Mouse (Mus musculus): Measurements from ENCODE around the gene Tbcel. TPM values are rescaled to one million over a fixed set of nuclear protein-coding genes. Genes with fewer than 3 reads are reported as not detected.

Tbcel gene
- polyA plus RNA-seq, 1 experiment from 2014 or later, result 5.3 TPM

GRCm38 (mm10) chr9:42504971-42505510 lies 2.6 kb downstream of the Tbcel start:
- no peaks in the 10 kb centered on the region for H3K27me3 ChIP-seq (ENCODE audit: insufficient read depth, low read length)
- 75% methylated on average over 3 of the region's 3 CpGs for WGBS
- H3K9me3 ChIP-seq (ENCODE audit: low read depth, low read length), result no peaks in the 10 kb centered on the region
- no peak overlapping the region for H3K27ac ChIP-seq (ENCODE audit: low read depth)
- TF ChIP-seq CTCF (IDR thresholded peaks at IDR 0.05; ENCODE audit: low read depth), result no peak
- no peaks in the 10 kb centered on the region for H3K4me1 ChIP-seq (ENCODE audit: insufficient read depth)
- H3K36me3 ChIP-seq (ENCODE audit: insufficient read depth), result no peaks in the 10 kb centered on the region
- DNase-seq (no peak), ATAC-seq (ENCODE audit: insufficient read depth) (no peak)
- no peak overlapping the region for H3K9ac ChIP-seq
- no peak overlapping the region for H3K4me3 ChIP-seq (ENCODE audit: low read depth, low read length)
- no peak overlapping the region for H3K4me2 ChIP-seq

- Histone ChIP-seq H3K4me3 (ENCODE audit: low read depth, low read length) (no peak overlapping the region), H3K27me3 (ENCODE audit: insufficient read depth, low read length) (no peaks in the 10 kb centered on the region), H3K9me3 (ENCODE audit: low read depth, low read length) (no peaks in the 10 kb centered on the region), H3K27ac (ENCODE audit: low read depth) (no peak overlapping the region), H3K9ac (no peak overlapping the region), H3K4me2 (no peak overlapping the region), H3K36me3 (ENCODE audit: insufficient read depth) (no peaks in the 10 kb centered on the region), H3K4me1 (ENCODE audit: insufficient read depth) (no peaks in the 10 kb centered on the region)
- ATAC-seq (ENCODE audit: insufficient read depth) (no peak), DNase-seq (peak; percentile 37)
- WGBS, result 32% methylated on average over 11 of the region's 11 CpGs
- TF ChIP-seq CTCF (IDR thresholded peaks at IDR 0.05; ENCODE audit: low read depth), result no peak
These were observed 3.0 kb downstream of the Tbcel start for GRCm38 (mm10) chr9:42504559-42504958.

GRCm38 (mm10) chr9:42503709-42504108 lies 3.9 kb downstream of the Tbcel start:
- no peak for DNase-seq
- Histone ChIP-seq H3K36me3 (ENCODE audit: insufficient read depth) (no peaks in the 10 kb centered on the region), H3K27me3 (ENCODE audit: insufficient read depth, low read length) (no peaks in the 10 kb centered on the region), H3K9ac (no peak overlapping the region), H3K4me2 (no peak overlapping the region), H3K4me1 (ENCODE audit: insufficient read depth) (no peaks in the 10 kb centered on the region), H3K9me3 (ENCODE audit: low read depth, low read length) (no peaks in the 10 kb centered on the region), H3K4me3 (ENCODE audit: low read depth, low read length) (no peak overlapping the region), H3K27ac (ENCODE audit: low read depth) (no peak overlapping the region)
- no peak for ATAC-seq (ENCODE audit: insufficient read depth)
- TF ChIP-seq CTCF (IDR thresholded peaks at IDR 0.05; ENCODE audit: low read depth), result no peak
- 72% methylated on average over 4 of the region's 4 CpGs for WGBS

GRCm38 (mm10) chr9:42496296-42496695 lies 11.3 kb downstream of the Tbcel start:
- no peaks in the 10 kb centered on the region for H3K4me1 ChIP-seq (ENCODE audit: insufficient read depth)
- no peak overlapping the region for H3K4me3 ChIP-seq (ENCODE audit: low read depth, low read length)
- no peaks in the 10 kb centered on the region for H3K27me3 ChIP-seq (ENCODE audit: insufficient read depth, low read length)
- no peak overlapping the region for H3K4me2 ChIP-seq
- no peak overlapping the region for H3K9ac ChIP-seq
- ATAC-seq (ENCODE audit: insufficient read depth) (no peak), DNase-seq (no peak)
- H3K36me3 ChIP-seq (ENCODE audit: insufficient read depth), result no peaks in the 10 kb centered on the region
- 0 out of 2 replicates have a peak, but pooled peaks cover 3% of the 10 kb centered on the region for H3K9me3 ChIP-seq (ENCODE audit: low read depth, low read length)
- 57% methylated on average over 2 of the region's 2 CpGs for WGBS
- H3K27ac ChIP-seq (ENCODE audit: low read depth), result no peak overlapping the region
- no peak for TF ChIP-seq CTCF (IDR thresholded peaks at IDR 0.05; ENCODE audit: low read depth)

GRCm38 (mm10) chr9:42491780-42492179 lies 15.8 kb downstream of the Tbcel start:
- Histone ChIP-seq H3K4me1 (ENCODE audit: insufficient read depth) (no peaks in the 10 kb centered on the region), H3K9me3 (ENCODE audit: low read depth, low read length) (0 out of 2 replicates have a peak, but pooled peaks cover 3% of the 10 kb centered on the region), H3K27ac (ENCODE audit: low read depth) (no peak overlapping the region), H3K27me3 (ENCODE audit: insufficient read depth, low read length) (no peaks in the 10 kb centered on the region), H3K36me3 (ENCODE audit: insufficient read depth) (no peaks in the 10 kb centered on the region), H3K4me3 (ENCODE audit: low read depth, low read length) (no peak overlapping the region), H3K9ac (no peak overlapping the region), H3K4me2 (no peak overlapping the region)
- DNase-seq (peak; percentile 50), ATAC-seq (ENCODE audit: insufficient read depth) (no peak)
- 65% methylated on average over 9 of the region's 9 CpGs for WGBS
- TF ChIP-seq CTCF (IDR thresholded peaks at IDR 0.05; ENCODE audit: low read depth), result no peak

DNA sequence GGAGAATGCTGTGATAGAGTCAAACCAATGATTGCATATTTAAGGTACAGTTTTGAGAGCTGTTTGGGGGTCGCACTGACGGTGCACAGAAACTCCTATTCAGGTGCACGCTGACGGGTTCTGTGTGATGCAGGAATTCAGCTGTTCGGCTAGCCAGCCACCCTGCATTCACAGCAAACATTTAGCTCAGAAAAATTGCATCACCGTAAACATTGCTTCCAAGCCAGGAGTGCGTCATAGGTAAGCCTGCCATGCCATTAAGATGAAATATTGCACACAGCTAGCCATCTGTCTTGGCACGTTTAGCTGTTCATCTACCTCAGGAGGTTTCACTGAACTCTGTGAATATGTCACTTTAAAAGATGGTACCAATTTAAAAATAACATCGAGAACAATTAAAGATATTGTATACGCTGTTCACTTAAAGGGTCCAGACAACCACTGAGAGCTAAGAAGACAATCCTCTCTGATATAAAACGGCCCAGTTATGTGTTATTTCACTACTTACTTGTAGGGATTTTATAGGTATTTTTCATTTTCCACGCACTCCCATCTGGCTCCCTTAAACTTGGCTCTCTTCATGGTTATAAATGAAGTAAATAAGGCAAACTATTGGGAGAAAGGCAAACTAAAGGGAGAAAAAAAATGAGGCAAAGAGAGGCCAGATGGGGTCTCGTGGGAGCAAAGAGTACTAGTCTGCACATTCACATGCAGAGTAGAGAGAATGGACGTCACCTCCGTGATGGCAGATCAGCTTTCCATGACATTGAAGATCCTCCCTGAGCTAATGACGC lies 16.8 kb downstream of the Tbcel start:
- TF ChIP-seq CTCF (IDR thresholded peaks at IDR 0.05; ENCODE audit: low read depth), result no peak
- H3K27me3 ChIP-seq (ENCODE audit: insufficient read depth, low read length), result no peaks in the 10 kb centered on the region
- DNase-seq (no peak), ATAC-seq (ENCODE audit: insufficient read depth) (no peak)
- H3K9ac ChIP-seq, result no peak overlapping the region
- 79% methylated on average over 16 of the region's 16 CpGs for WGBS
- H3K9me3 ChIP-seq (ENCODE audit: low read depth, low read length), result no peaks in the 10 kb centered on the region
- H3K4me2 ChIP-seq, result no peak overlapping the region
- H3K27ac ChIP-seq (ENCODE audit: low read depth), result no peak overlapping the region
- no peaks in the 10 kb centered on the region for H3K36me3 ChIP-seq (ENCODE audit: insufficient read depth)
- no peak overlapping the region for H3K4me3 ChIP-seq (ENCODE audit: low read depth, low read length)
- H3K4me1 ChIP-seq (ENCODE audit: insufficient read depth), result no peaks in the 10 kb centered on the region

GRCm38 (mm10) chr9:42488071-42488470 lies 19.5 kb downstream of the Tbcel start:
- Histone ChIP-seq H3K4me3 (ENCODE audit: low read depth, low read length) (no peak overlapping the region), H3K4me2 (no peak overlapping the region), H3K9ac (no peak overlapping the region), H3K36me3 (ENCODE audit: insufficient read depth) (no peaks in the 10 kb centered on the region), H3K9me3 (ENCODE audit: low read depth, low read length) (no peaks in the 10 kb centered on the region), H3K27me3 (ENCODE audit: insufficient read depth, low read length) (no peaks in the 10 kb centered on the region), H3K4me1 (ENCODE audit: insufficient read depth) (no peaks in the 10 kb centered on the region), H3K27ac (ENCODE audit: low read depth) (no peak overlapping the region)
- DNase-seq (no peak), ATAC-seq (ENCODE audit: insufficient read depth) (no peak)
- WGBS, result 83% methylated on average over 1 of the region's 1 CpGs
- no peak for TF ChIP-seq CTCF (IDR thresholded peaks at IDR 0.05; ENCODE audit: low read depth)

Measured in lung, embryonic 14.5 days (tissue).